Mouse (Mus musculus) urinary bladder, postnatal 14 days (tissue): ENCODE measurements around the gene C1qb.
A peak's percentile ranks its signal among the peaks of the same experiment; 100 is the strongest.

Experiments
- DNase-seq: peaks from one replicate; pipeline ENCODE4 v3.0.0; 2021; ENCODE audit warnings: low spot score

The C1qb gene

DNA sequence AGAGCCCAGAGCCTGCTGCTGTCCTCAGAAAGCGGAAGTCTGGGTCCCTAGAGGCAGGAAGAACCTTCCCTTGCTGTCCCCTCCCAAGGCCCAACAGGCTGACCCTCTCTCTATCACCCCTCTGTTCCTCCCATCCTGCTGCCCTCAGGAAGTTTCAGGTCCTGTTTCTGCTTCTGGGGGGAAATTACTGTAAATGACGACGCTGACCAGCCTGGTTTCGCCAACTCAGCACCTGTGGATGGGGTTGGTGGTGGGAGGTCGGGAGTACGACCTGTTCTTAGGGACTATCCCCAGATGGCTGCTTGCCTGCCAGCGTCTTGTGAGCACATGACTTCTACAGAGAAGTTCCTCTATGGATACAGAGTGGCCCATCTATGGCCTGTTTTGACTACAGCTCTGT is at the start of gene C1qb:
TSS of gene C1qb (minus strand) at position 87 of the 400 bp plus-strand sequence.
- DNase-seq: no peak

GRCm38 (mm10) chr4:136934746-136935613 is 49.0 kb upstream of the C1qb start:
- DNase-seq: no peak

GRCm38 (mm10) chr4:136930474-136930873 is 44.5 kb upstream of the C1qb start:
- no peak for DNase-seq

- no peak for DNase-seq
Measured at GRCm38 (mm10) chr4:136928928-136929327, 42.9 kb upstream of the C1qb start.

GRCm38 (mm10) chr4:136925804-136926203 is 39.8 kb upstream of the C1qb start:
- no peak for DNase-seq

- DNase-seq: peak; percentile 75
Measured at GRCm38 (mm10) chr4:136924529-136924928, 38.5 kb upstream of the C1qb start.

DNA sequence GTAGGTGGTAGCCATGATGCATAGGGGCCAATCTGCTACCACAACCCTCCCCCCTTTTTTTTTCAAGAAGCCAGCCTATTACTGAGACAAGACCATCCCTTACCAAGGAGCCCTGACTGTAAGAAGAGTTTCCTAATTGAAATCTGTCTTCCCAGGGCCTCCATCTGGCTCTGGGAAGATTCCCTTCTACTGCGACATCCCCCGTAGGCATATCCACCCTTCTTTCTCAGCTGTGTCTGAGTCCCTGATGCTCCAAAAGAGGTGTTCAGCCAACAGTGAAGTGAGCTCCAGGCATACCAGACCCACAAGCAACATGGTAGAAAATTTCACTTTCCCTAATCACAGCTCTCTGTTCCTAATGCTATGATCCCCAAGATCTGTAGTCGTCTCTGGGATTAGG is 33.5 kb upstream of the C1qb start:
- DNase-seq: no peak

DNA sequence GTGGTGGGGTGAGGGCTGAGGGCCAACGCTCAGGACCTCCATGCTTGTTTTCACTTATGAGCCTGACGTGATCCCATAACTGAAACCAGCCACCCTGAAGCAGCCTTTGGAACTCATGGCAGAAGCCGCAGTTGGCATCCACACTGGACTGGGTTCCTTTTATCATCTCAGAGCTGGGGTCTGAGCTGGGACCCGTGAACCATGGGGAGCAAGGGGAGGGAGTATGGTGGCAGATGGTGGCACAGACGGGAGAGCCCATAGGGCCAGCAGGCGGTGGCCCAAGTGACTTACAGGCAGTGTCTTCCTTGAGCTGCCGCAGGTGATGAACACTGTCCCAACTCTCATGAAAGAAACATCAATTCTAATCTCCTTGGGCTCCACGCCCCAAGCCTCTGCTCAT is 32.8 kb upstream of the C1qb start:
- DNase-seq: no peak

GRCm38 (mm10) chr4:136917165-136917524 is 31.2 kb upstream of the C1qb start:
- no peak for DNase-seq

- DNase-seq: no peak
Measured at GRCm38 (mm10) chr4:136916359-136917164, 30.6 kb upstream of the C1qb start.

DNA sequence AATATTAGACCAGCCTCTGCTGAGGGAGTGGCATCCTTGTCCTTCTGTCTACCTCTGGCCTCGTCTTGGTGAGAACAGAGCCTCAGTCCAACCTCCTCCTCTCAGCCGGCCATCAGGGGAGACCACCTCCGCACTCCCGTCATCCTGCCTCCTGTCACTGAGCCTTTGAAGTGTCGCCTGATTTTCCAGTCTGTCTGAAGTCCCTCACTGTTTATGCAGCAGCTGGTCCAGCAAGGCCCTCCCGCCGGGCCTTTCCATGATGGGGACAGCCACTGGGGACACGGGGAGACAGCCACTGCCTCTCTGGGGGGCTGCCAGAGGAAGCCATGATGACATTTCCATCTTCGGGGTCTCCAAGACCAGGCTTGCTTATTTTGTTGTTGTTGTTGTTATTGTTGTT is 26.9 kb upstream of the C1qb start:
- no peak for DNase-seq

DNA sequence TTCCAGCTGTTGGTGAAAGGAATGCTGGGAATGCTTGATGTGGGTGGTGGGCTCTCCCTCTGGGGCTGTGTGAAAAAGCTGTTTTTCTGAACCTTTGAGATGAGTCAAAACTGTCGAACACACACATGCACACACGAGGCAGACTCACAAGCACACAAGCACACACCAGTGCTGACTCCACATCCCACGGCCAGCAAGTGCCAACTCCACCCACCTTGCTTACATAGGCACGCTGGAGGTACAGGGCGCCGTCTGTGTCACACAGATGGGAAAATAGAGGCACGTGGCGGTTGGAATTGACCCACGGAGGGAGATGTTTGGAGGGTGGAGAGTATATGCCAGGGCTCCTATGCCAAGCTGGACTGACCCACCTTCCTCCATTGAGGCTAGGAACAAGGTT is 25.8 kb upstream of the C1qb start:
- DNase-seq: no peak

DNA sequence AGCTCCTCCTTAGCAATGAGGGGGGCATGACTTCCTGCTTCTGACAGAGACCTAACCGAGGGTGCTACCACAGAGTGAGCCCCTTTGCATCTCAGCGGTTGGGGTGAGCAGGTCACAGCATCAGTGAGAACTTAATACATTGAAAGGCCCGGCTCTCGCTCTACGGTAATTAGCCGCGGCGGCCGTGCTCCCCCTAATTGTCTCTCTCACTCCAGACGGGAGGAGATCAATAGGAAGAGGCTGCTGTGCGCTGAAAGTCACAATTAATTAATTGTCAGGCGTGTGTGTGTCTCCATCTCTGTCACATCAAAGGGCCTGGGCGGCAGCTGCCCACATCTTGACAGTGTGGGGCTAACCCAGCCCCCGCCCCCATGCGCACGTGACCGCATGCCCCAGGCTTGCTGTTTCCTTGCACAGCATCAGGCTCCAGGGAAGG is 25.2 kb upstream of the C1qb start:
- DNase-seq: no peak

- DNase-seq: no peak
Measured at GRCm38 (mm10) chr4:136907809-136908208, 21.8 kb upstream of the C1qb start.

DNA sequence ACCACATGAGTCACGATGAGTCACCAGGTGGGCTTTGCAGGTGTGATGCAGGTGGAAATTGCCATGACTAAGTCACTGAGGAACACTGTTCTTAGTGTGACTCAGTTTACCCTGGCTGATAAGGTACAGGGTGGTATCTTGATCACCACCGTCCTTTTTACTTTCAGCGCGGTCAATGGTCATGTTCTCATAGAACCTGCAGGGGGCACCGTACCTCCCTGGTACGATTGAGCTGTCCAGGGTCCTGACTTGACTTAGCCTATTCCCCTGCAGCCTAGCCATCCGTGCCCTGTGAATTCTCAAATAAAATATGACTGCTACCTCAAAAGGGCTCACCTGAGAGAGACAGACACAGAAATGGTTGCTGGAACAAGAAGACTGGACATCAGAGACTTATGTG is 21.0 kb upstream of the C1qb start:
- DNase-seq: peak; percentile 58

GRCm38 (mm10) chr4:136904767-136905539 is 19.0 kb upstream of the C1qb start:
- no peak for DNase-seq

DNA sequence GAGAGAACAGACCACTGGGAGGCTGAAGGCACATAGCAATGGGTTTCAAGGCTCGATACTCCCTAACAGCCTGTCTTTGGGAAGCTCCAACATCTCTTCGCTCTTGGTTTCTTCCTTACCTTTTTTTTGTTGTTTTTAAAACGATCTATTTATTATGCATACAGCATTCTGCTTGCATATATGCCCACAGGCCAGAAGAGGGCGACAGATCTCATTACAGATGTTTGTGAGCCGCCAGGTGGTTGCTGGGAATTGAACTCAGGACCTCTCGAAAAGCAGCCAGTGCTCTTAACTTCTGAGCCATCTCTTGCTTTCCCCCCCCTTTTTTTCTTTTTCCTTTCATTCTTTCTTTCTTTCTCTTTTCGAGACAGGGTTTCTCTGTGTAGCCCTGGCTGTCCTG is 13.2 kb upstream of the C1qb start:
- DNase-seq: no peak

DNA sequence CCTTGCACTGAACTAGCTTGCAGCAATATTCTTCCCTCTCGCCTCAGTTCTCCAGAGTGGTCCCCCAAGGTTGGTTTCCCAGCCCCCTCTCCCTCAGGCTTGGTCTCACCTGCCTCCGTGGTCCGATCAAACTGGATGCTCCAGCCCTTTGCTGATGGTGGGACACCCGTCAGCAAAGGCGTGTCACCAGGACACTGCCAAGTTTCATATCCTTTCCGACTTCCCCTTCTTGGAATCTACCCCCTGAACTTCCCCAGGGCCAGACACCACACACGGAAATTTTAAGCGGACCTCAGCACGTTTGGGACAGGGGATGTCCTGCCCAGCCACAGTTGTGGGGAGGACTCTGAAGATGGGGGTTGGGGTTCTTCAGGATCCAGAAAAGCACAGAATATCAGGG is 12.7 kb upstream of the C1qb start, which contains the start of gene C1qa:
TSS of gene C1qa (minus strand) at position 167 of the 400 bp plus-strand sequence.
- DNase-seq: no peak

DNA sequence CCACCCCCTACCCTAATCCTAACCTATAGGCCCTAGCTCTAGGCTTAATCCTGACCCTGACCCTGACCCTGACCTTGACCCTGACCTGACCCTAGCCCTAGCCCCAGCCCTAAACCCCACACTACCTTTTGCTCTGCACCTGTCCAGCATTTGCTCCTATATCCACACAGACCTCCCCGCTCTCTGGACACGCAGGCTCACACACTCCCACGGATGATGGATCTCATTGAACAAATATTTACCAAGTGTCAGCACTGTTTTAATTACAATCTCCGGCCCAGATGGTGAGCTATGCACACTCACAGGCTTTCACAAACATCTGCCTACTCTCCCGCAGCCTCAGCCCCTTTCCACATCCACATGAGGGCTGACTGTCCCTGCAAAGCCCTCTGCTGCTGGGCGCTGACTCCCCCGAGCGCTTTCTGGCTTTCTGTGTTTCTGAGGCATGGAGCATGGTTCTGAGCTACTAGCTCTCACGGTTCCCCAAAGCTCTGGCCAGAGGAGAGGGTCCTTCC is 12.2 kb upstream of the C1qb start:
- DNase-seq: no peak

- DNase-seq: no peak
Measured at GRCm38 (mm10) chr4:136896461-136896860, 10.5 kb upstream of the C1qb start.

GRCm38 (mm10) chr4:136895861-136896260 is 9.9 kb upstream of the C1qb start:
- DNase-seq: no peak

GRCm38 (mm10) chr4:136894821-136895220 is 8.8 kb upstream of the C1qb start:
- DNase-seq: no peak
